Mouse (Mus musculus) embryonic facial prominence, embryonic 15.5 days (tissue): ENCODE data around the gene Ptprd. TPM values are rescaled to one million over a fixed set of nuclear protein-coding genes. Genes with fewer than 3 reads are reported as not detected.

Experiments
- ATAC-seq: fragments of 200-750 bp; cut with Nextera tagmentation; 2 replicates; pipeline ENCODE4 v1.8.0; 2017; ENCODE audit warnings: low read depth, moderate TSS enrichment; ENCODE audit not compliant: insufficient number of reproducible peaks, low FRiP score, low TSS enrichment
- H3K27ac ChIP-seq: fragments of 300-500 bp; sonication (generic); replicated peaks from 2 replicates; pipeline ENCODE4 v1.5.1; 2015; ENCODE audit warnings: mild to moderate bottlenecking, inconsistent platforms
- H3K27me3 ChIP-seq: fragments of 300-500 bp; sonication (generic); 2 replicates; pipeline ENCODE4 v1.6.1; 2015; ENCODE audit warnings: inconsistent platforms
- H3K36me3 ChIP-seq: fragments of 300-500 bp; sonication (generic); 2 replicates; pipeline ENCODE4 v1.6.1; 2015; ENCODE audit warnings: mild to moderate bottlenecking, inconsistent platforms
- H3K4me1 ChIP-seq: fragments of 300-500 bp; sonication (generic); 2 replicates; pipeline ENCODE4 v1.6.1; 2015; ENCODE audit warnings: inconsistent platforms
- H3K4me2 ChIP-seq: fragments of 300-500 bp; sonication (generic); replicated peaks from 2 replicates; pipeline ENCODE4 v1.6.1; 2015; ENCODE audit warnings: mild to moderate bottlenecking, inconsistent platforms
- H3K4me3 ChIP-seq: fragments of 300-500 bp; sonication (generic); replicated peaks from 2 replicates; pipeline ENCODE4 v1.5.1; 2015; ENCODE audit warnings: mild to moderate bottlenecking, inconsistent platforms
- H3K9ac ChIP-seq: fragments of 300-500 bp; sonication (generic); 2 replicates; pipeline ENCODE4 v1.6.1; 2015; ENCODE audit warnings: inconsistent platforms
- H3K9me3 ChIP-seq: fragments of 300-500 bp; sonication (generic); replicated peaks from 2 replicates; pipeline ENCODE4 v1.6.1; 2016; ENCODE audit warnings: inconsistent platforms
- WGBS: fragments of 180-500 bp; shearing (Covaris S2); methylation state at CpG from one replicate; pipeline ENCODE4 v1.1.7; 2015; 5-methylcytosine and 5-hydroxymethylcytosine counted together
- polyA plus RNA-seq: library from polyadenylated mRNA; unstranded; fragments of >200 nt; fragmentation: Nextera tagmentation; extraction: Ambion mirVana; gene quantifications from 2 replicates; pipeline ENCODE4 v1.2.1, GENCODE M21; 2015

Gene Ptprd
- polyA plus RNA-seq, 1 experiment from 2014 or later: 33.9 TPM

DNA sequence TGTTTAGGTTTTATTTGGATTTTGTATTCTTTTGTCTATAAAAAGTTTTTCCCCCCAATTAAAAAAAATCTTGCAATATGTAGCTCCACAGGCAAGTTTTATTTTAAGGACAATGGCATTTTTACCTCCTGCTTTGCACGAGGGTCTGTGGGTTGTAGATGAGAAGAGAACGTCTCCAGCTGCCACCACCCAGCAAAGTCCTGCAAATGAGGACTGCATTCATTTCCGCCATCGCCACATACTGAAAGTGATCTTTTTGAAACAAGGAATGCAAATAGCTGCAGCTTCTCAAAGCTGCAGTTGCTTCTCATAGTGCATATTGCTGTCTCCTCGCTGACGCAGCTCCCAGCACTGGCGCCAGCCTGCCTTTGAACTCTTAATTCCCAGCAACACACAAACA lies 1603.5 kb downstream of the Ptprd start:
- WGBS: 25% methylated on average over 7 of the region's 7 CpGs
- Histone ChIP-seq H3K9me3 (no peaks in the 10 kb centered on the region), H3K4me2 (0 out of 2 replicates have a peak overlapping the region, but pooled peaks have one; percentile 10), H3K4me1 (no peaks in the 10 kb centered on the region), H3K36me3 (no peaks in the 10 kb centered on the region), H3K27me3 (no peaks in the 10 kb centered on the region), H3K9ac (no peak overlapping the region), H3K4me3 (no peak overlapping the region), H3K27ac (no peak overlapping the region)
- ATAC-seq: no peak

DNA sequence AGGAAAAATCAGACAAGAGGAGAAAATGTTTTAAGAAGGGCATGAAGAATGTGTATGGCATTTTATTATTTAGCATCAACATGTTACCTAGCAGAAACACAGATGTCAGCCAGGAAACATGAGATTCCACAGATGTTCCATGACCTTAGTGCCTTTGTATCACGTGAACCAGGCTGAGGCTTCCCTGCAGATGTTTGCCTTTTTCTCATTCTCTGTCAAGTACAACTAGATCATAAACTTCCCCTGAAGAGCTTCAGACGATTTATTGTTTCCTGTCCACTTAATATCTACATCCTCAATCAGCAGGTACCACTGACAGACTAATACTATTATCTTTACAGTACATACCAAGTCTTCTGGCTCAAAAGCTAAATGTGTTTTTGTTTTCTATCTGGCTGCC lies 1605.0 kb downstream of the Ptprd start:
- H3K4me2 ChIP-seq: no peak overlapping the region
- no peak for ATAC-seq
- H3K36me3 ChIP-seq: no peaks in the 10 kb centered on the region
- no peak overlapping the region for H3K27ac ChIP-seq
- H3K9ac ChIP-seq: no peak overlapping the region
- no peak overlapping the region for H3K4me3 ChIP-seq
- H3K9me3 ChIP-seq: no peaks in the 10 kb centered on the region
- no peaks in the 10 kb centered on the region for H3K4me1 ChIP-seq
- no peaks in the 10 kb centered on the region for H3K27me3 ChIP-seq
- 33% methylated on average over 2 of the region's 2 CpGs for WGBS

DNA sequence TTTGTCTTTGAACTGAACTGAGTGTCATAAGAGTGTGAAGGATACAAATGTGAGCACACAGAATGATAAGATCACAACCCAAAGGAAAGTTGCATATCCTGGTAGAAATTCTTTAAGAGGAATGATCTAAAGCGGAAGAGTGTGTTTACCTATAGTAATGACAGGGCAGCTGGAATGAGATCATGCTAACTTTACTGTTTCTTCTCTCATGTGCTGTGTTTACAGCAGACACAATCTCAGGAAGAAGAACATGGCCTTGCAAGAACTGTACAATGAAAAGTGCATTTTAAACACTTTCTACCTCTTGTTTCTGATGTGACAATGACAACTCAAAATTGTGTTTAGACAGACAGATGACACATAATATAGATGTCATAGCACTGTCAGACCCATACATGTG lies 1621.0 kb downstream of the Ptprd start:
- no peaks in the 10 kb centered on the region for H3K9me3 ChIP-seq
- WGBS: 82% methylated on average over 1 of the region's 1 CpGs
- H3K27ac ChIP-seq: no peak overlapping the region
- H3K4me2 ChIP-seq: no peak overlapping the region
- no peaks in the 10 kb centered on the region for H3K36me3 ChIP-seq
- no peaks in the 10 kb centered on the region for H3K27me3 ChIP-seq
- no peak overlapping the region for H3K9ac ChIP-seq
- no peak overlapping the region for H3K4me3 ChIP-seq
- ATAC-seq: no peak
- H3K4me1 ChIP-seq: no peaks in the 10 kb centered on the region

DNA sequence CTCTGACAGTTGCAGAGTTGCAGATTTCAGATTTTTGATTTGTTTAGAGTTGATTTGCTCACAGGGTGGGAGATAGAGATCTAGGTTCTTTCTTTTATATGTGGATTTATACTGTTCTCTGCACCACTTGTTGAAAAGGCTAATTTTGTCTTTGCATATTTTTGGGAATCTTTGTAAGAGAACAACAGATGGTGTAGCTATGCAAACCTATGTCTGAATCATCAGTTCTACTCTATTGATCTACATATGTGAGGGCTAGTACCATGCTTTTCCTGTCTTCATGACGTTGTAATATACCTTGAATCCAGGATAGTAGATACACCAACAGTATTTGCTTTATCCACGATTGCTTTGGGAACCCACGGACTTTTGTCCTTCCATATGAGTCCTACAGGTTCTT lies 1628.7 kb downstream of the Ptprd start:
- Histone ChIP-seq H3K27me3 (no peaks in the 10 kb centered on the region), H3K9ac (no peak overlapping the region), H3K4me2 (no peak overlapping the region), H3K4me1 (no peaks in the 10 kb centered on the region), H3K9me3 (no peaks in the 10 kb centered on the region), H3K36me3 (no peaks in the 10 kb centered on the region), H3K4me3 (no peak overlapping the region), H3K27ac (no peak overlapping the region)
- ATAC-seq: no peak
- WGBS: 78% methylated on average over 3 of the region's 3 CpGs

DNA sequence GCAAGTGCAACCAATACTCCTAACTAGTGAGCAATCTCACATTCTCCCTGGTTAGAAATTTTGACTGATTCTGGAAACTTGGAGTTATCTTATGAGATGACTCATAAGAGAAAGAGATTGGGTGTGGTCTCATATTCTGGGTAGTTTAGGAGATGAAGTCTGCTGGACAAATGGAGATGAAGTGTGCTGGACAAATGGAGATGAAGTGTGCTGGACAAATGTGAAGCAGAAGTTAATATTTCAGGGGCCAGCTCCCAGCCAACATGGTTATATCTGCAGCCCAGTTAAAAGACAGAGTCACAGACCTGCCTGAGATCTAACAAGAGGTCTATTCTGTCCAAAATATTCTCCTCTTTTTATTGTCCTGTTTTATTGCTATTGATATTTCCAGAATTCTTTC lies 1645.8 kb downstream of the Ptprd start:
- no peak overlapping the region for H3K4me3 ChIP-seq
- no peaks in the 10 kb centered on the region for H3K27me3 ChIP-seq
- H3K36me3 ChIP-seq: no peaks in the 10 kb centered on the region
- no peak for ATAC-seq
- no peak overlapping the region for H3K27ac ChIP-seq
- no peaks in the 10 kb centered on the region for H3K4me1 ChIP-seq
- no peak overlapping the region for H3K4me2 ChIP-seq
- H3K9me3 ChIP-seq: no peaks in the 10 kb centered on the region
- no peak overlapping the region for H3K9ac ChIP-seq

DNA sequence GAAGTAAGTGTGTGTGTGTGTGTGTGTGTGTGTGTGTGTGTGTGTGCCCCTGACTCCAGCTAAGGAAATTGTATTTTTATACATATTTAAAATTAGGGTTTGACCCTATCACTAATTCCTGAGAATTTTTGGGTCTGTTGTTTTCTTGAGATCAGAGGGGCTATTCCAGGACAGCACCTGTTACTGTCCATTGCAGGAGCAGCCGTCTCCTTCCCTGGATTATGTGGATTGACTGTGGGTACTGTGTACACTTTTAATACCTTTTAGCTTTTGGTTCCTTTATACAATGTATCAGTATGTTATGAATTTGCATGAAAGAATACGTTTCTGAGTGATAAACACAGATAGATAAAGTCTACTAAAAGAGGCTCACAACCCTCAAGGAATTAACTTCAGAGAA lies 1670.0 kb downstream of the Ptprd start:
- Histone ChIP-seq H3K9me3 (no peaks in the 10 kb centered on the region), H3K4me1 (no peaks in the 10 kb centered on the region), H3K4me2 (no peak overlapping the region), H3K9ac (no peak overlapping the region), H3K4me3 (no peak overlapping the region), H3K27ac (no peak overlapping the region), H3K27me3 (no peaks in the 10 kb centered on the region), H3K36me3 (no peaks in the 10 kb centered on the region)
- ATAC-seq: no peak
- 73% methylated on average over 2 of the region's 2 CpGs for WGBS

DNA sequence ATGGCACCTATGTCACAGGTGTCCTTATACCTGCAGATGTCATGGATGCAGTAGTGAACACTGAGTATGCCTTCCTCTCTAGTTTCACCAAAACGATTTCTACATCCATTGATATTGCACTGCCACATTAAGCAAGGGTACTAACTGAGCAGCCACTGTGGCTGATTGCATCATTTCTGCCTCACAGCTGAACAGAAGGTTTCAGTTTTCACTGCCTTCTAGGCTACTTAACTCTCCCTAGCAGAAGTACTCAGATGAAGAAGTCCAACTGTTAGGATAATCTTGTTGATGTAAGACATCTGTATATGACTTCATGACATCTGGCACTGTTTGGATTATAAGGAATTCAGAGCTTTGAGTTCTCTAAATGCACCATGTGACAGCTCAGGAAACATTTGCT lies 1678.8 kb downstream of the Ptprd start:
- H3K9me3 ChIP-seq: 0 out of 2 replicates have a peak, but pooled peaks cover 4% of the 10 kb centered on the region
- 43% methylated on average over 1 of the region's 1 CpGs for WGBS
- no peak overlapping the region for H3K27ac ChIP-seq
- no peak for ATAC-seq
- no peaks in the 10 kb centered on the region for H3K4me1 ChIP-seq
- no peaks in the 10 kb centered on the region for H3K36me3 ChIP-seq
- H3K4me3 ChIP-seq: no peak overlapping the region
- no peaks in the 10 kb centered on the region for H3K27me3 ChIP-seq
- H3K4me2 ChIP-seq: no peak overlapping the region
- H3K9ac ChIP-seq: no peak overlapping the region

DNA sequence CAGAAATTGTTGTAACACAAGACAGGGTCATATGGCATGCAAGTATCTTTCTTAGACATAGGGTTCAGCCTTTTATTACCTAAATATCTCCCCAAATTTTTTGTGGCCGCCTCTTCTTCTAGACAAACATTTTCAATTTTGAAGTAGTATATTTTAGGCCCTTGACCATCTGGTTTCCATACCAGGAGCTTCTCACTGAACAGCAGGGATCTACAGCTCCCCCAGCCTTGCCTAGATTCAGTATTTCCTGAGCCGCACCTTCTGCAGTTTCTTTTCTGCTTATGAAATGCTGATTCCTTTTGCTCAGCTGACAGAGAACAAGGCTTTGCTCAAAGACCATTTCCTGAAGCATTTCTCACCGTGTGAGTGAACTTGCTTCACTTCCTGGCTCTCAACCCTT lies 1686.5 kb downstream of the Ptprd start:
- no peaks in the 10 kb centered on the region for H3K36me3 ChIP-seq
- no peak for ATAC-seq
- no peak overlapping the region for H3K4me3 ChIP-seq
- H3K9ac ChIP-seq: no peak overlapping the region
- no peak overlapping the region for H3K27ac ChIP-seq
- no peak overlapping the region for H3K4me2 ChIP-seq
- no peaks in the 10 kb centered on the region for H3K27me3 ChIP-seq
- H3K4me1 ChIP-seq: no peaks in the 10 kb centered on the region
- H3K9me3 ChIP-seq: 0 out of 2 replicates have a peak, but pooled peaks cover 4% of the 10 kb centered on the region
- WGBS: 69% methylated on average over 3 of the region's 3 CpGs

DNA sequence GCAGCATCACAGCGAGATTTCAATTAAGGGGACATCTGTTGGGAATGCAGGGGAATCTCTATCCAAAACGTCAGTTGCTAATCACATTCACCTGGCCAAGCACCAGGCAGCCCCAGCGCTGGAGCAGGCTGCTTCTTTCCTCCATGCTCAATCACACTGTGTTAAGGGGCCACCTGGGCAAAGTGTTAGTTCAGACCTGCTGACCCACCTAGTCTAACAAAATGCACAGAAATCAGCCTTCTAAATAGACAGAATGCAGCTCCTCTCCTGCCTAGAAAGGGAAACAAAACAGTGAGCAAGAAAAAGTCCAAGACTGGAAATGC lies 1708.5 kb downstream of the Ptprd start:
- H3K36me3 ChIP-seq: no peaks in the 10 kb centered on the region
- H3K4me2 ChIP-seq: no peak overlapping the region
- H3K27ac ChIP-seq: no peak overlapping the region
- H3K9ac ChIP-seq: no peak overlapping the region
- H3K9me3 ChIP-seq: no peaks in the 10 kb centered on the region
- 0 out of 2 replicates have a peak, but pooled peaks cover 7% of the 10 kb centered on the region for H3K4me1 ChIP-seq
- H3K27me3 ChIP-seq: no peaks in the 10 kb centered on the region
- no peak for ATAC-seq
- WGBS: 9% methylated on average over 3 of the region's 3 CpGs
- no peak overlapping the region for H3K4me3 ChIP-seq

DNA sequence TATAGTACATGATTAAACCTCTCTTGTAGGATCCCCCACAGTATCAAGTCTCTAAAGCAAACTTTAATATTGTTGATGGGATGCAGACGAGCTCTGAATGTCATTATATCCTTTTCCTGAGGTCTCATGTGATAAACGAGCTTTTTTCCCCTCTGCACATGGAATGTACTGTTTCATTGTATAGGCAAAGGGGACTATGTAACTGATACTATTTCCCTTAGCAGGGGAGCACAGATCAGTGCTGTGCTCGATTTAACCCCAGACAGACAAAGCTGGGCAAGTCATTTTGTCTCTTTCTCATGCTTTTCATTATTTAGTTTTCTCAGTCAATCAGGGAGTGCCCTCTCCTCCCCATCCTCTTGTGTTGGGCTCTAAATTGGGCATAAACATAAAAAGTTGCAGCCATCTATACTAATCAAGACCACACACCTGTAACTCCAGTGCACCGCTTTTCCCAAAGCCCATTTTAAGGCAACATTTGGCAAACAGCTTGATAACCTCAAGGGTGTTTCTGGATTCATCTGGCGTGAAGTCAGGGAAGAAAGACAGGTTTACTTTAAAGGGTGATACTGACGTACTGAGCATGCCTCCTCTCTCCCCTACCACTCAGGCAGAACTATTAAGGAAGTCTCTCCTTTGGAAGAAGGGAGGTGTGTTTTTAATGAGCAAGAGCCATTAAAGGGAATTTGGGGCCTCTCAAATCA lies 1709.0 kb downstream of the Ptprd start:
- no peak overlapping the region for H3K4me3 ChIP-seq
- 29% methylated on average over 6 of the region's 6 CpGs for WGBS
- H3K9ac ChIP-seq: no peak overlapping the region
- H3K36me3 ChIP-seq: no peaks in the 10 kb centered on the region
- H3K4me1 ChIP-seq: 0 out of 2 replicates have a peak, but pooled peaks cover 7% of the 10 kb centered on the region
- no peak overlapping the region for H3K27ac ChIP-seq
- ATAC-seq: no peak
- H3K9me3 ChIP-seq: no peaks in the 10 kb centered on the region
- no peaks in the 10 kb centered on the region for H3K27me3 ChIP-seq
- H3K4me2 ChIP-seq: no peak overlapping the region

DNA sequence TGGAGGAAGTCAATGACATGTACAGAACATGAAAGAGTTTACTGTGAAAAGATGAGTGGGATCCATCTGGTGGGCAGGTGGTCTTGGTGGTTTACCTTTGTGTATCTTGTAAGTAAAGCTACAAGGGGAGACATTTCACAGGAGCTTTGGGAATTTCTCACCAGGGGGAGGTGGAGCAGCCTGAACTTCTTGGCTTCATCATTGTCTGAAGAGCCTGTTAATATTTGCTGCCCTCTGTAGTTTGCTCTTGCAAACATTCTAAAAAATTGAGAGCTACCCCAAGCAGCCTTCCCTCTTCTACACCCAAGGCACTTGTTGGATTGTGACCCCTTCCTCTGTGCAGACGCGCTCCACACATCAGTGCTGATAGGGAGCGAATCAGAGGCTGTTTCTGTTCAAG lies 1725.9 kb downstream of the Ptprd start:
- no peak overlapping the region for H3K27ac ChIP-seq
- 81% methylated on average over 3 of the region's 3 CpGs for WGBS
- no peak overlapping the region for H3K4me3 ChIP-seq
- no peak overlapping the region for H3K4me2 ChIP-seq
- no peaks in the 10 kb centered on the region for H3K27me3 ChIP-seq
- no peak for ATAC-seq
- H3K9me3 ChIP-seq: no peaks in the 10 kb centered on the region
- H3K4me1 ChIP-seq: no peaks in the 10 kb centered on the region
- H3K36me3 ChIP-seq: no peaks in the 10 kb centered on the region
- H3K9ac ChIP-seq: no peak overlapping the region

DNA sequence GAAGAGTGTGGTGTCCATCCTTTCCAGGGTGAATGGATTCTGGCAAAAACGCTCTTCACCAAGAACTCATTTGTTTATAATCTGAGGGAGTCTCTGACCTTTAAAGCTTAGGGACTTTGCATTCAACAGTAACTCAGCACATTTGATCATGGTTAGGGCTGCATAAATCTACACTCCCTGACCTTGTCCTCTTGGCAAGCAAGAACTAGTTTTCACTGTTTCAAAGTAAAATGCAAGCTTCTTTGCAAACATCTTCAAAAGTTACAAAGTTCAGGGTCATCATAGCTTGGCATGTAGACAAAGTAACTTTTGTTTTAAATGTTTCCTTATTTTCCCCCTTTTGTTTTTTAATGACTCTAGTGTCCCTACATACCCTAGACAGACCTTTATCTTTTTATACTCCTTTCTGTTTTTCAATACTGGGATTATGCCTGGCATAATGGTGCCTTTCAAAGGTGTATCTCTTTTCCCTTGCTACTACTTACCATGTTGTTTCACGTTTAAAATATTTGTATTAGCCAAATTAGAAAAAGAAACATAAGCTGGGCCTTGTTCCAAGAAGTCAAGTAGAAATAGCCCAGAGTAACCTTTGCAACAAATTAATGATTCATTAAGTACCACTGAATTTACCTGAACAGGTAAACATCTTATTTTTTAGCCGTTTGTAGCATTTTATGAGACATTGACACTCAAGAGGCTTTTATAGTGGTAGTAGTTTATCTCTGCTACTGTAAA lies 1743.2 kb downstream of the Ptprd start:
- H3K4me1 ChIP-seq: no peaks in the 10 kb centered on the region
- no peak overlapping the region for H3K27ac ChIP-seq
- 76% methylated on average over 3 of the region's 3 CpGs for WGBS
- H3K27me3 ChIP-seq: no peaks in the 10 kb centered on the region
- no peaks in the 10 kb centered on the region for H3K9me3 ChIP-seq
- no peak overlapping the region for H3K9ac ChIP-seq
- no peak overlapping the region for H3K4me2 ChIP-seq
- no peak for ATAC-seq
- H3K36me3 ChIP-seq: no peaks in the 10 kb centered on the region
- no peak overlapping the region for H3K4me3 ChIP-seq
